Mouse (Mus musculus) E14TG2a.4 (cell line): Measurements from ENCODE around the gene Gm12166.
A peak's percentile ranks its signal among the peaks of the same experiment; 100 is the strongest.

Experiments
- H3K27me3 ChIP-seq: 2 replicates; pipeline ENCODE4 v1.6.1; 2014; ENCODE audit warnings: low read length, control low read depth; ENCODE audit not compliant: insufficient read depth
- H3K36me3 ChIP-seq: 2 replicates; pipeline ENCODE4 v1.6.1; 2014; ENCODE audit warnings: low read length, control low read depth; ENCODE audit not compliant: insufficient read depth
- H3K4me1 ChIP-seq: replicated peaks from 2 replicates; pipeline ENCODE4 v1.6.1; 2014; ENCODE audit warnings: low read depth, low read length, control low read depth
- H3K4me3 ChIP-seq: replicated peaks from 2 replicates; pipeline ENCODE4 v1.5.1; 2014; ENCODE audit warnings: mild to moderate bottlenecking, low read length
- H3K9me3 ChIP-seq: 2 replicates; pipeline ENCODE4 v1.6.1; 2014; ENCODE audit warnings: low read length, control low read depth
- CTCF ChIP-seq: conservative IDR thresholded peaks from 2 replicates; pipeline ENCODE4 v1.5.1; 2014; ENCODE audit warnings: low read length
- NANOG ChIP-seq: IDR thresholded peaks from 2 replicates; pipeline ENCODE4 v1.6.1; 2014; ENCODE audit warnings: borderline replicate concordance, low read length, mixed read lengths
- POU5F1 ChIP-seq: IDR thresholded peaks from 2 replicates; pipeline ENCODE4 v1.6.1; 2014; ENCODE audit warnings: low read length, borderline replicate concordance

Gm12166 gene

DNA sequence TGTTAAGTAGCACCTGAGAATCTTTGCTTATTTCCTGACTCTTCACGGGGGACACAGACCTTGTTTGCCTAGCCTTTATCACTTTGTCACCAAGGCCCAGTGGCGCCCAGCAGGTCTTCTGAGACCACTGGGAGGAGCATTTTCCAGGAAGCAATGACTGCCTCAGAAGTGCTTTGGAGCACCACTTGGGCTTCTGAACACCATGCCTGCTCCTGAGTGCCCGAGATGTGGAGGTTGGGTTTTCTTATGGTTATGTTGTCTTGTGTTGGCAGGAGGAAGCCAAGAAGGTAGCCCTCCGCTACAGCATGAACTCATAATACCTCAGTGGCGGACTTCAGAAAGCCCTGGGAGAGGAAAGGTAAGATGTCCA, 8.5 kb upstream of the Gm12166 start:
- TF ChIP-seq CTCF, result no peak
- no peak for TF ChIP-seq POU5F1
- no peak for TF ChIP-seq NANOG
- Histone ChIP-seq H3K27me3 (no peaks in the 10 kb centered on the region), H3K36me3 (peaks cover 40% of the 10 kb centered on the region), H3K9me3 (no peaks in the 10 kb centered on the region), H3K4me3 (no peak overlapping the region), H3K4me1 (peaks cover 89% of the 10 kb centered on the region)

DNA sequence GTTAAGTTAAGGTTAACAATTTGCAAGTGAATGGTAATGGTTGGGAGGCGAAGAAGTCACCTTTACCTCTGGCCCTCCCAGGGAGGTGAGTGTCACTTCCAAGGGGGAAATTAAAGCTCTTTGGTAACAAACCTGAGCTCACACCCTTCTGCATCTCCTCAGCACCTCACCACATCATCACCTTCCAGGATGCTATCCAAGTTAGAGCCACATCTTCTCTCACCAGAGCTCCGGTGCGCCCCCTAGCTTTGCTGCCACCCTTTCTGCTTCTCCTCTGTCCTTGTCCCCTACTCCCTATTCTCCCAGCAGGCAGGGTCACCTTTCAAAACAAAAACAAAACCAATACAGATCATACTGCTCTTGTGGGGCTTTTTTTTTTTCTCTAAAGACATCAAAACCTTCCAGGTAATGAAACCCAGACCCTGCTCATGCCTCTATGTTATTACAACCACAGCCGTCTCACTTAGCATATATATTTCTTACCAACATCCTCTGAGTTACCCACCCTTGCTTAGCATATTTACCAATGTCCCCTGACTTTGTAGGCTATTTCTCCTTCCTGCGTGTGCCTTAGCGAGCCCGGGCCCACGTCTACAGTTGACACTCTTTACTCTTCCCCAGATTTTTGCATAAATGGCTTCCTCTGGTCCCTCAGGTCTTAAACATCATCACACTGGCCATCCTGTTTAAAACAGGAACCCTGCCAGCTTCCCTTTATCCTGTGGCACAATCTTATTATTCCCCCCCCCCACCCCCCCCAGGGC, 7.9 kb upstream of the Gm12166 start:
- Histone ChIP-seq H3K9me3 (no peaks in the 10 kb centered on the region), H3K4me1 (peaks cover 89% of the 10 kb centered on the region), H3K4me3 (no peak overlapping the region), H3K27me3 (no peaks in the 10 kb centered on the region), H3K36me3 (peaks cover 36% of the 10 kb centered on the region)
- TF ChIP-seq NANOG (0 out of 2 replicates have a peak, but pooled peaks have one; percentile 7), POU5F1 (0 out of 2 replicates have a peak, but pooled peaks have one; percentile 11), CTCF (peak; percentile 38; the same call in 1 of the 2 replicates)

DNA sequence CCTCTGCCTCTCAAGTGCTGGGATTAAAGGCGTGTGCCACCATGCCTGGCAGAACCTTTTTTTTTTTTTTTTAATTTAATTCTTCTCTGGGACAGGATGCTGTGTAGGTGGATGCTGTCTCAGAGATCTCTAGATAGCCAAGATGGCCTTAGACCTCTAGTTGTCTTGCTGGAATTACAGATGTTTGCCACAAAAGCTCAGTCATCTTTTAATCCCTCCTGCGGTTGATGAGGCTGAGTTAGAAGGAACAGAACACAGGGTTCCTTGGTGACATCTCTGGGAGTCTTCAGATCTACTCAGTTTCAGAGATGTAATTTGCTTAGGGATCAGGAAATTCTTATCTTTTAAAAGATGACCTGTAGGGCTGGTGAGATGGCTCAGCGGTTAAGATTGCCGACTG, 6.8 kb upstream of the Gm12166 start:
- H3K4me3 ChIP-seq, result no peak overlapping the region
- no peaks in the 10 kb centered on the region for H3K27me3 ChIP-seq
- H3K4me1 ChIP-seq, result peaks cover 89% of the 10 kb centered on the region
- H3K9me3 ChIP-seq, result no peaks in the 10 kb centered on the region
- TF ChIP-seq NANOG, result no peak
- no peak for TF ChIP-seq CTCF
- no peak for TF ChIP-seq POU5F1
- peaks cover 28% of the 10 kb centered on the region for H3K36me3 ChIP-seq

DNA sequence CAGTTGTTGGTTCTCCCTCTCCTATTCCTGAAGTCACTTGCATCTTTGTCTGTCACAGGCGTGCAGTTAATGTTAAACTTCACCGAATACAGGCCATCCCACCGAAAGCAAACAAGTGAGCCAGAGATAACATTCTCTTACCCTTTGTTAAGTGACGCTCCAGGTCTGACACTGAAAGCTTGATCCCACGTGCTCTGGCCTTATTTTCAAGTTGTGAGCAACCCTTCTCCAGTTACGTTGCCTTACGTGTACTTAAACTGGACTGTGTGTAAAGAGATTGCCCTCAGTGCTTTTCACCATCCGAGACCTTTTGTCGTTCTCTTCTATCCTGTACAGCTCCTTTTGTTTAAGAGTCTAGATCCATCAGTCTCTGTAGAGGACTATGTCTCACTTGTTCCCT, 5.9 kb upstream of the Gm12166 start:
- no peak for TF ChIP-seq POU5F1
- TF ChIP-seq NANOG, result no peak
- no peak for TF ChIP-seq CTCF
- Histone ChIP-seq H3K4me1 (peaks cover 88% of the 10 kb centered on the region), H3K9me3 (no peaks in the 10 kb centered on the region), H3K4me3 (peak overlapping the region; percentile 89), H3K27me3 (no peaks in the 10 kb centered on the region), H3K36me3 (peaks cover 25% of the 10 kb centered on the region)

DNA sequence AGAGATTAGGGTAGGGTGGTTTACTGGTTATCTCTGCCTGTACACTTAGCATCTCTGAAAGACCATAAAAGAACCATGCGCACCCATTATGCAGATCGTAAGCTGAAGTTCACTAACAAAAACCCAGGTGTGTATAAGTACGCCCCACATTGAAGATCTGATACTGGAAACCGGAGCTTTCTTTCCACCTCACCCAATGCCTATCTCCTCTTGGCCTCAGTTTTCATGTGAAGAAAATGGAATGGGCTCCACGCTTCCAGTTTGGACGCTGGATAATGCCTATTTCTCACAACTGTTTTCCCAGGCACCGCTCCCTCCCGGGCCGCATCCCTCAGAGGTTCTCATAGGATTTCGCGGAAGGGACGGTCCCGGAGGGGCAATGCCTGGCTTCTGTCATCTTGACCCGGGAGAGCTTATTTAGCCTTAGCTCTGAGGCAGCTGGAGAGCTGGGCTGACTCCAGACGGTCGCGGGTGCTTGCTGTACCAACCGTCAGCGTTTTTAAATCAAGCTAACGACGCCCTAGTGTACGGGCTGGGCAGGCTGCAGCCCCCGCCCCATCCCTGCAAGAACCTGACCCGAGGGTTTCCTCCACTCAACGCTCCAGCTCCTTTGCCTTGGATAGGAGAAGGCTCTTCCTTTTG, 4.8 kb upstream of the Gm12166 start:
- no peaks in the 10 kb centered on the region for H3K27me3 ChIP-seq
- H3K4me3 ChIP-seq, result peak overlapping the region; percentile 89

DNA sequence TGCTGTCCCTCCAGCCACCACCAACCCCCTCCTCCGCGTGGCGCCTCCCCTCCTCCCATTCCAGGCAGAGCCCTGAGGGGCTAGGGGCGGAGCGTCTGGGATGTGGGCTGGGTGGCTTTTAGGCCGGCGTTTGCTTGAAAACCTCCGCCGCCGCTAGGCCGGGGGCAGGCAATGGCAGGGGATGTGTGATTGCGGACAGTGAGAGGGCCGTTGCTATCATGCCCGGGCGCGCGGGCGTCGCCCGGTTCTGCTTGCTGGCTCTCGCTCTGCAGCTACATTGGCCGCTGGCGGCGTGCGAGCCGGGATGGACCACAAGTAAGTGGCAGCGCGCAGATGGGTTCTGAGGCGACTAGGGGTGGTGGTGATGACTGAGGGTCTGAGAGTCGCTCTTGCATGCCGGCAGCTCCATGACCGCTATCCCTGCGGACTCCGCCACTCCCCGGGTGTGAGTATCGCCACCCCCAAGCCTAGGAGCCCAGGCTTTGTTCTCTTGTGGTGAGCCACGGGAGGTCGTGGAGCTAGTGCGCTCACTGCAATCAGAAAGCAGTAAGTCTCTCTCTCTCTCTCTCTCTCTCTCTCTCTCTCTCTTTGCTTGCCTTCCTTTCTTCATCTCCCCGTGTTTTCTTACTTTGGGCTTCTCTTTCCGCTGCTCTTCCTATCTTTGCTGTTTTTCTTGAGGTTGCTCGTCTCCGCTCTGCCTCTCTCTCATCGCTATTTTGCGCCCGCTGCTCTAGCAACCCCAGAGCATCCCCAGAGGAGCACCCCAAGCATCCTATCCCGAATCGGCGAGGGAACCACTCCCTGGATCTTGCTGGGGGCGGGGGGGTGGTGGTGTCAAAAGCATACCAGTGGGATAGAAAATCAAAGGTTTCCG, 4.0 kb upstream of the Gm12166 start, which contains the start of gene Adam19:
Adam19 (plus strand) TSS at position 97 of the 874 bp plus-strand sequence.
- no peaks in the 10 kb centered on the region for H3K27me3 ChIP-seq
- H3K36me3 ChIP-seq, result peaks cover 6% of the 10 kb centered on the region
- H3K4me1 ChIP-seq, result peaks cover 71% of the 10 kb centered on the region
- peak within 1 kb of the TSS; percentile 89 for H3K4me3 ChIP-seq
- no peaks in the 10 kb centered on the region for H3K9me3 ChIP-seq
- TF ChIP-seq POU5F1 (no peak), NANOG (no peak), CTCF (no peak)

More for the DNA sequence above, 4.8 kb upstream of the Gm12166 start:
- Histone ChIP-seq H3K36me3 (peaks cover 13% of the 10 kb centered on the region), H3K9me3 (no peaks in the 10 kb centered on the region), H3K4me1 (peaks cover 77% of the 10 kb centered on the region)
- TF ChIP-seq CTCF, result no peak
- TF ChIP-seq NANOG, result peak; percentile 53; the same call in 1 of the 2 replicates

DNA sequence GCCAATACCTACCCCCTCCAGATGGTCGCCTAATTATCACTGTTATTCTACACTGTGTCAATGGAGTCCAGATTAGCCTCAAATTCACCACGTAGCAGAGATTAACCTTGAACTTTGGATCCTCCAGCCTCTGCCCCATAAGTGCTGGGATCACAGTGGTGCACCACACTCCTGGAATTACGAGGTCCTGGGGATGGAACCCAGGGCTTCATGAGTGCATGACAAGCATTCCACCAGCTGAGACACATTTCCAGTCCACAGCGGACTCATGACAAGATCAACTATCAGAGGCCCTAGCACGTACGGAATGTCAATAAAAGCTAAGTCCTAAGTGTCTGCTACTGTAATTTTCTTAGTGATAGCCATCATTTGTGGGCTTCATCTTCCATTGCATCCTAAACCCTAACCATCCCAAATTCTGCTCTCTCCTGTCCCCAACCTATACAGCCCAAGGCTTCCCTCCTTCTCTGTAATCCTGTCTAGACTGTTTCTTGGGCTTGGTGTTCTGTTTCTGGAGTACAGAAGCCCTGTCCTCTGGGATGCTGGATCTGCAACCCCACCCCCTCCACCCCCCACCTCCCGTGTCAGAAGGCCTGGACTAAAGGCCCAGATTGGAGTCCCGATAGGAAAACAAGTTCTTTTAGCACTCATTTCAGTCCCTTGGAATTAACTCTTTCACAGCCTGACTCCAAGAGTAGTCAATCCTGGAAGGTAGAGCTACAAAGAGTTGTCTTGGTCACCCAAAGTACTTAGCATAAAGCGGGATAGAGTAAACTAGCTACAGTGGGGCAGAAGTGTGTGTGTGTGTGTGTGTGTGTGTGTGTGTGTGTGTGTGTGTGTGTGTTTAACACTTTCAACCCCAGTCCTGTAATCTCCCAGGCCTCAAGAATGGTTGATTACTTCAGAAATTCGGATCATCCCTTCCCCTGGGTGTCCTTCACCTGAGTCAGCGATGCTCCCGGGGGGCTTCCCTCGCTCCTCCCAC, 3.1 kb upstream of the Gm12166 start:
- Histone ChIP-seq H3K4me1 (peaks cover 62% of the 10 kb centered on the region), H3K36me3 (no peaks in the 10 kb centered on the region), H3K27me3 (no peaks in the 10 kb centered on the region), H3K4me3 (peak overlapping the region; percentile 89), H3K9me3 (no peaks in the 10 kb centered on the region)
- TF ChIP-seq NANOG (no peak), CTCF (no peak), POU5F1 (no peak)
